Mouse (Mus musculus): ENCODE results near the gene Zfp617. TPM values are rescaled to one million over a fixed set of nuclear protein-coding genes. Genes with fewer than 3 reads are reported as not detected.

The Zfp617 gene
- total and polyA plus RNA-seq, 2 experiments from 2014 or later = 18.3 to 20.2 TPM

GRCm38 (mm10) chr8:71960483-71960882, 52.0 kb downstream of the Zfp617 start:
- no peak overlapping the region for H3K9ac ChIP-seq (replicated peaks; ENCODE audit: low read depth, low read length)
- H3K9me3 ChIP-seq (replicated peaks; ENCODE audit: control insufficient read depth, low read length) = no peaks in the 10 kb centered on the region
- DNase-seq (ENCODE audit: low spot score) (no peak), ATAC-seq (ENCODE audit: insufficient read depth, low read depth) (no peak)
- H3K4me3 ChIP-seq (ENCODE audit: low read depth, low read length) = no peak overlapping the region
- no peak overlapping the region for H3K27ac ChIP-seq (ENCODE audit: low read depth)
- H3K4me2 ChIP-seq (ENCODE audit: low read depth, low read length) = no peak overlapping the region
- 0 out of 2 replicates have a peak, but pooled peaks cover 7% of the 10 kb centered on the region for H3K4me1 ChIP-seq (ENCODE audit: control insufficient read depth, insufficient read depth)
- peaks cover 7% of the 10 kb centered on the region; the same call in 1 of the 2 replicates for H3K36me3 ChIP-seq (replicated peaks; ENCODE audit: control insufficient read depth, insufficient read depth, low read length)
- TF ChIP-seq CTCF (IDR thresholded peaks at IDR 0.05; ENCODE audit: low read depth) = no peak
- H3K27me3 ChIP-seq (ENCODE audit: control insufficient read depth, insufficient read depth, low read length) = no peaks in the 10 kb centered on the region

GRCm38 (mm10) chr8:71961796-71962195, 53.4 kb downstream of the Zfp617 start:
- H3K9ac ChIP-seq (replicated peaks; ENCODE audit: low read depth, low read length) = no peak overlapping the region
- 92% methylated on average over 5 of the region's 5 CpGs for WGBS
- H3K27ac ChIP-seq (ENCODE audit: low read depth) = no peak overlapping the region
- H3K4me1 ChIP-seq (ENCODE audit: control insufficient read depth, insufficient read depth) = 0 out of 2 replicates have a peak, but pooled peaks cover 7% of the 10 kb centered on the region
- peaks cover 19% of the 10 kb centered on the region for H3K36me3 ChIP-seq (replicated peaks; ENCODE audit: control insufficient read depth, insufficient read depth, low read length)
- no peak overlapping the region for H3K4me3 ChIP-seq (ENCODE audit: low read depth, low read length)
- no peaks in the 10 kb centered on the region for H3K9me3 ChIP-seq (replicated peaks; ENCODE audit: control insufficient read depth, low read length)
- ATAC-seq (ENCODE audit: insufficient read depth, low read depth) (no peak), DNase-seq (ENCODE audit: low spot score) (no peak)
- TF ChIP-seq CTCF (IDR thresholded peaks at IDR 0.05; ENCODE audit: low read depth) = no peak
- no peak for TF ChIP-seq EP300 (IDR thresholded peaks at IDR 0.05; ENCODE audit: low read depth)
- no peaks in the 10 kb centered on the region for H3K27me3 ChIP-seq (ENCODE audit: control insufficient read depth, insufficient read depth, low read length)
- H3K4me2 ChIP-seq (ENCODE audit: low read depth, low read length) = no peak overlapping the region

- 60% methylated on average over 3 of the region's 3 CpGs for WGBS
- H3K4me1 ChIP-seq (ENCODE audit: control insufficient read depth, insufficient read depth) = 0 out of 2 replicates have a peak, but pooled peaks cover 7% of the 10 kb centered on the region
- no peak overlapping the region for H3K4me3 ChIP-seq (ENCODE audit: low read depth, low read length)
- no peak for ATAC-seq (ENCODE audit: insufficient read depth, low read depth)
- no peak overlapping the region for H3K27ac ChIP-seq (ENCODE audit: low read depth)
- TF ChIP-seq EP300 (IDR thresholded peaks at IDR 0.05; ENCODE audit: low read depth) = no peak
- no peak for TF ChIP-seq CTCF (IDR thresholded peaks at IDR 0.05; ENCODE audit: low read depth)
- DNase-seq (ENCODE audit: low spot score) = no peak
- H3K36me3 ChIP-seq (replicated peaks; ENCODE audit: control insufficient read depth, insufficient read depth, low read length) = peaks cover 41% of the 10 kb centered on the region
- no peak overlapping the region for H3K4me2 ChIP-seq (ENCODE audit: low read depth, low read length)
- H3K27me3 ChIP-seq (ENCODE audit: control insufficient read depth, insufficient read depth, low read length) = no peaks in the 10 kb centered on the region
- H3K9me3 ChIP-seq (replicated peaks; ENCODE audit: control insufficient read depth, low read length) = no peaks in the 10 kb centered on the region
- no peak overlapping the region for H3K9ac ChIP-seq (replicated peaks; ENCODE audit: low read depth, low read length)
These were observed 55.6 kb downstream of the Zfp617 start for GRCm38 (mm10) chr8:71964051-71964450.

- Histone ChIP-seq H3K9me3 (replicated peaks; ENCODE audit: control insufficient read depth, low read length) (no peaks in the 10 kb centered on the region), H3K4me3 (ENCODE audit: low read depth, low read length) (no peak overlapping the region), H3K36me3 (replicated peaks; ENCODE audit: control insufficient read depth, insufficient read depth, low read length) (peaks cover 48% of the 10 kb centered on the region)
These were observed 56.7 kb downstream of the Zfp617 start for GRCm38 (mm10) chr8:71965166-71965565.

GRCm38 (mm10) chr8:71966411-71966810, 58.0 kb downstream of the Zfp617 start:
- H3K9me3 ChIP-seq (replicated peaks; ENCODE audit: control insufficient read depth, low read length) = no peaks in the 10 kb centered on the region
- DNase-seq (ENCODE audit: low spot score) = no peak
- no peak overlapping the region for H3K9ac ChIP-seq (replicated peaks; ENCODE audit: low read depth, low read length)
- H3K4me2 ChIP-seq (ENCODE audit: low read depth, low read length) = no peak overlapping the region
- ATAC-seq (ENCODE audit: insufficient read depth, low read depth) = no peak
- 0 out of 2 replicates have a peak, but pooled peaks cover 7% of the 10 kb centered on the region for H3K4me1 ChIP-seq (ENCODE audit: control insufficient read depth, insufficient read depth)
- H3K4me3 ChIP-seq (ENCODE audit: low read depth, low read length) = no peak overlapping the region
- no peaks in the 10 kb centered on the region for H3K27me3 ChIP-seq (ENCODE audit: control insufficient read depth, insufficient read depth, low read length)
- no peak overlapping the region for H3K27ac ChIP-seq (ENCODE audit: low read depth)
- TF ChIP-seq CTCF (IDR thresholded peaks at IDR 0.05; ENCODE audit: low read depth) (no peak), EP300 (IDR thresholded peaks at IDR 0.05; ENCODE audit: low read depth) (no peak)
- H3K36me3 ChIP-seq (replicated peaks; ENCODE audit: control insufficient read depth, insufficient read depth, low read length) = peaks cover 48% of the 10 kb centered on the region

More at GRCm38 (mm10) chr8:71965166-71965565, 56.7 kb downstream of the Zfp617 start:
- no peaks in the 10 kb centered on the region for H3K27me3 ChIP-seq (ENCODE audit: control insufficient read depth, insufficient read depth, low read length)
- TF ChIP-seq CTCF (IDR thresholded peaks at IDR 0.05; ENCODE audit: low read depth) (no peak), EP300 (IDR thresholded peaks at IDR 0.05; ENCODE audit: low read depth) (no peak)
- no peak overlapping the region for H3K4me2 ChIP-seq (ENCODE audit: low read depth, low read length)
- DNase-seq (ENCODE audit: low spot score) (no peak), ATAC-seq (ENCODE audit: insufficient read depth, low read depth) (no peak)
- 78% methylated on average over 2 of the region's 2 CpGs for WGBS
- H3K9ac ChIP-seq (replicated peaks; ENCODE audit: low read depth, low read length) = no peak overlapping the region
- 0 out of 2 replicates have a peak, but pooled peaks cover 7% of the 10 kb centered on the region for H3K4me1 ChIP-seq (ENCODE audit: control insufficient read depth, insufficient read depth)
- H3K27ac ChIP-seq (ENCODE audit: low read depth) = no peak overlapping the region

- DNase-seq (ENCODE audit: low spot score) (no peak), ATAC-seq (ENCODE audit: insufficient read depth, low read depth) (no peak)
- no peaks in the 10 kb centered on the region for H3K9me3 ChIP-seq (replicated peaks; ENCODE audit: control insufficient read depth, low read length)
- peaks cover 42% of the 10 kb centered on the region for H3K36me3 ChIP-seq (replicated peaks; ENCODE audit: control insufficient read depth, insufficient read depth, low read length)
- H3K27me3 ChIP-seq (ENCODE audit: control insufficient read depth, insufficient read depth, low read length) = no peaks in the 10 kb centered on the region
- H3K4me3 ChIP-seq (ENCODE audit: low read depth, low read length) = no peak overlapping the region
- no peak overlapping the region for H3K27ac ChIP-seq (ENCODE audit: low read depth)
- 0 out of 2 replicates have a peak, but pooled peaks cover 7% of the 10 kb centered on the region for H3K4me1 ChIP-seq (ENCODE audit: control insufficient read depth, insufficient read depth)
- no peak overlapping the region for H3K4me2 ChIP-seq (ENCODE audit: low read depth, low read length)
- no peak for TF ChIP-seq CTCF (IDR thresholded peaks at IDR 0.05; ENCODE audit: low read depth)
- TF ChIP-seq EP300 (IDR thresholded peaks at IDR 0.05; ENCODE audit: low read depth) = no peak
- WGBS = 95% methylated on average over 5 of the region's 5 CpGs
- no peak overlapping the region for H3K9ac ChIP-seq (replicated peaks; ENCODE audit: low read depth, low read length)
These were observed 58.8 kb downstream of the Zfp617 start for GRCm38 (mm10) chr8:71967261-71967660.
